Mouse (Mus musculus) Muller cell, postnatal 12 days (primary cell): ENCODE measurements around the gene Olfr76.
"Not testable (repeated sequence)": the region's sequence is repeated elsewhere in the genome, so short reads cannot be mapped to it uniquely, and the experiment has no call there.

Experiments
- DNase-seq: peaks from one replicate; pipeline ENCODE4 v3.0.0-alpha.2; 2015; ENCODE audit errors: inconsistent ontology term

The Olfr76 gene

DNA sequence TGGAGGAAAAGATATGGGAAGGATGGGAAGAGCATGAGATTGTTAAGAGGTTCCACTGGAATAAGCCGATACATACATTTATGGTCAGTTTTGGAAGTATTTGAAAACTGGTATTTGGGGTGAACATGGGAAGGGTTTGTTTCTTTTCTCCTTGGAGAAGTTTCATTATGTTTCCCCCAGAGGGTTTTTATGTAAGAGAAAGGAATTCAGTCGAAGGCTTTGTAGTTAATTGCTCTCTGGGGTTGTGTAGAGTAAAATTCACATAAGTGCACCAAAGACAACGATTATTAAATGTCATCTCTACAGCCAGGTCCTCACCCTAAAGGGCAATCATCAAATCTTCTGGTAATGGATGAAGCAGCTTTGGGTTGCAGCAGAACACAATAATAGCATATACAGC lies at the start of gene Olfr76:
Olfr76 (minus strand) TSS at position 101 of the 400 bp plus-strand sequence.
- no peak for DNase-seq

DNA sequence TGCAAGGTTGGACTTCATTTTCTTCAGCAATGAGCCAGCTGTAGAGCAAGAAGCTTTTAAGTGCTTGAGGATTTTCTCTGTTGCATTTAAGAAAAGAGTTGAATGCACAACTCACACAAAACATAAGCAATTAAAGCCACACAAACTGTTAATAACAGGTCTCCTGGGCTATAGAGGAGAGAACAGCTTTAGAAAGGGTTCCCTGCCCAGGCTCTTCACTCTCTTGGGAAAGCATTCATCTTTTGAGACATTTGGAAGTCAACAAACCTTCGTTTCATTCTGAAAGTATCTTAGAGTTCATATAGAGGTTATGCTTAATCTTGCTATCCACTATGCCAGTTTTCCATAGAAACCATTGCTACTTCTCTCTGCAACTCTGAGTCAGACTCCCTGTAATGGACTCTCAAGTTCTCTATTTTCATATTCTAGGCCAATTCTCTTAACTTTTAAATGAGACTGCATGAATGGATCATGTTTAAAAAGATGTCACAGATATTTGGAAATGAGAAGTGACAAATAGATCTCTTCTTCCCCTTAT lies 47.1 kb upstream of the Olfr76 start, which contains the start of gene Olfr1555-ps1:
Olfr1555-ps1 (minus strand) TSS at position 51 of the 538 bp plus-strand sequence.
- DNase-seq = not testable (repeated sequence)

DNA sequence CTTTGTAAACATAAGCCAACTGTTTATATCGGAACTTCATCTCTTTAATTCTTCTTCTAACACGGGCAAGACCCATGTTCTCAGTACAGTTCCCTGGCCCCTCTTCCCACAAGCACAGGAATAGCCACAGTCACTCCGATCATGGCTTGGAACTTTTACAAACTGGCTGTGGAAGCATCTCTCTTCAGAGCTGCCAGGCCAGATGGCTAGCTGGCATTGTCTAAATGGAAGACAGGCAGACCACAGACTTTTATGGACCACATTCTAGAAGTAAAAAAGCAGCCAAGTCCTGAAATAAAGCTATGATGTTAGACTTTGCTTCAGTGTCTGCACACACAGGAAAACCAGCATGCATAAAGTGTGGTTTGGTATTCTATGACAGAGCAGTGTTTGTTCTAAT lies 22.4 kb upstream of the Olfr76 start:
- DNase-seq = peak; percentile 79

DNA sequence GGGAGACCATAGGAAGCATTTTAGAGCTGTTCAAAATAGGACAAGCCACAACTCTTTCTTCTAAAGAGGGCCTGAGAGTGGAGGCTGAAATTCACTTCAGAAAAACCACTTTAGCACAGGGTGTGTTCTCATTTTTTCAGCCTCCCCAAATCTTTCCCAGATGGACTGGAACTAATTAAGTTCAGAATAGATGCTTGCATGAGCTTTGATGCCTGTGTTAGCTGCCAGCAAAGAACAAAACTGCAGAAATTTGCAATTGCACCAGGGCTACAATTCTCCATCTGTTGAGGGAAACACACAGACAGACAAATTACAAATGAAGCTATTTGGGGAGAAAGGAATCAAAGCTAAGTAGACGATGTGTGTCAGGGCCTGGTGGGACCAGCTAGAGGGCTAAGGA lies 20.4 kb upstream of the Olfr76 start:
- DNase-seq = peak; percentile 46

DNA sequence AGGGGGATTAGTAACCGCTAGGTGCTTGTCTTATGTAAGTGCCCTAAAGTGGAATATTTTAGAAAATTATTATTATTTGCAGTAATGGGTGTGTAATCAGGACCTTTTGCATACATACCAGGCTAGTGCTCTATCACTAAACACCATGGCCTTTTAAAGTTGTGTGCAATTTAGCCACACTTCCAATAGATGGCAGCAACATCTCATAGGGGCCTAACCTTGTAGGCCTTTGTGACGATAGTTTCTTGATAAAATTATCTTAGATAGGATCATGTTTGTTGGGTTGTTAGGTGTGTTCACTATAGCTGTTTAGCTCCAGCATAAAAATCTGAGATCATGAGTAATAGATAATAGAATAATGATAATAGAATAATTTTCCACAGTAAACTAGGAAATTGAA lies 11.3 kb upstream of the Olfr76 start:
- peak; percentile 29 for DNase-seq

DNA sequence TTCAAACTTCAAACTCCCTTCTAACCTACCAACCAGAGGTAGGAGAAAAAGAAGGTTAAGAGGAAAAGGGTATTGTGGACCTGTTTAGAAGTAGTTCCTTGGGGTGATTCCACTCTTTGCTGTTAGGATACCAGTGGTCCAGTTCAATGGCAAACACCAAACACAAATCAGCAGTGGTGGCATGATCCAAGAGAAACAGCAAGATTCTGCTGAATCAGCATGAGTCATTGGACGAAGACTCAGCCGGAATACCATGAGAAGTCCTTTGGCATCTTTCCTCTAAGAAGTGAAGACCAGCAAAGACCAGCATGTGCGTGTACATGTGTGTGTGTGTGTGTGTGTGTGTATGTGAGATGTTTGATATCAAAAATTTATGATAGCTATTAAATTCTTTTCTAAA lies 6.5 kb downstream of the Olfr76 start:
- DNase-seq = no peak

DNA sequence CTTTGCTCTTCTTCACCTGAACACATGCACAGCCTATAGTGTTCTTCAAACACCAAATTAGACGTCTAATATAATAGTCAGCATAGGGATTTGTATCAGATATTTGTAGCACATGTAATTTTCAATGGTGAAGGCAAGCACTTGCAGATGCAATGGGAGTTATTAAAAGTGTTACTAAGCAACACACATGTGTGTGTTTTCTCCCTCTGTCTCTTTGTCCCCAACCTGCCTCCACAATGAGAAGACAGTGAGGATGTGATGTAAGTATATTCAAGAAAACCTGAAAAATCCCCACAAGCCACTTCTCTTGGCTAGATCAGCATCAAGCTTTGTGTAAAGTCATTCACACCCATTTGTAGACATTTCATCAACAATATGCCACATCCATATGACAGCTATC lies 7.2 kb downstream of the Olfr76 start, which contains the start of gene Olfr1428:
Olfr1428 (minus strand) TSS at position 101 of the 400 bp plus-strand sequence.
- no peak for DNase-seq

DNA sequence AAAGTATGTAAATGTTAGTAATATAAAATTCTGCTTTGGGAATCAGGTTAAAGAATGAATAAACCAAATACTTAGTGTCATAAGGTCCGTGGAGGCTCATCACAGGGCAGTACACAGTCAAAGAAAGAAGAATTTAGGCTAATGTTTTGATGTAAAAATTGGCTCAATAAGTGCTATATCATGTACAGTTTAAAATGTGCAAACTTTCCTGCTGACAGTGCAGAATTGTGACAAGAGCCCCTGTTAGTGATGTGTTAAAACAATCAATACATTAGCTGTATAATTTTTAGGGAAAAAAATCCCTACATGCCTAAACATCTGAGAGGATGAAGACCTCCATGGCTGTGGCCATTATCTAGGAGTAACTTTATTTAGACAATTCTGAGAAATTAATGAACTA lies 9.2 kb downstream of the Olfr76 start:
- DNase-seq = no peak

DNA sequence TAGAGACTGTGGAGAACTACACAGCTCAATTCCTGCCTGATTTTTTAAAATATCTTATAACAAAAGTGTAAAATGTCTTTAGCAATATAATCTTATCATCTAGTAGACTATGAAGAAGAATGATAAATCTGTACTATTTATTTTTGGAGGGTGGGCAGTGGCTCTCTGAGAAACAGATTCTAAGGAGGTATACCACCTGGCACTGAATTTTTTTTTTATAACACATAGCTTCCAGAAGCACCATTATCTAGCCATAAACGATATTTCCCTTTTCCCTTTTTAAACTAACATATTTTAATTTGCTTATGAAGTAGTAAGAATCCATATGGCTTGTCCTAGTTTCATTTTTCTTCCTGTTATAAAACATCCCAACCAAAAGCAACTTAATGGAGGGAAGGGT lies 18.5 kb downstream of the Olfr76 start:
- no peak for DNase-seq

DNA sequence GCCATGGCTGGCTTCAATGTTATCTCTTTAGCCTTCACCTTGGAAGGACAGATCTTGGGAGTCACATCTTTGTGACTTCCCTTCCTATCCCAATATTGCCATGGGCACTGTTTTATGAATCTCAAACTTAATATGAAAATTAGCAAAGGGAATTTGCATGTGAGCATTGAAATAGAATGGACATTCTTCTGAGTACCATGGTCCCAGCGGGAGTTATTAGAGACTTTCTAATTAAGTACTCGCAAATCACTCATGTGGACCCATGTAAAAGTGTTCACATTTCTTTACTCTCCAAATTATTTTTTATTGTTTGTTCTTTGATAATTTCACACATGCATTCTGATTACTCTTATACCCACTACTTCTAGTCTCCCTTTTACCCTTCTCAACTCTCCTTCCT lies 19.8 kb downstream of the Olfr76 start, which contains the start of gene Olfr1427:
Olfr1427 (minus strand) TSS at position 101 of the 400 bp plus-strand sequence.
- DNase-seq = no peak

DNA sequence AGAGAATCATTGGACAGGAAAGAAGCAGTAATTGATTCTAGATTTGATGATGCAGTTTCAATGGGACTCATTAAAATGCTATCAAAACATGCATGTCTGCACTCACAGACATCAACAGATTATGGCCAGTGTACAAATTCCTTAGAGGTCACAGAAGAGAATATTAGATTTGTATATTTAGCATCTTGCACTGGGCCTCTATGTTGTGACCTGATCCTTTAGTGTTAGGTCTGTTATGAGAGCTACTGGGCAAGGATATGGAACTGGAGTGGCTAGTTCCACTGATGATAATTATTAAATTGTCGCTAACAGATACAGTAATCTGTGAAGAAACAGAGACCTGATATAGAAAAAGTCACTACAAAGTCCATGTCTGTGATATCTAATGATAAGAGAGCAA lies 31.1 kb downstream of the Olfr76 start, which contains the start of gene Olfr1426:
Olfr1426 (minus strand) TSS at position 101 of the 400 bp plus-strand sequence.
- no peak for DNase-seq

DNA sequence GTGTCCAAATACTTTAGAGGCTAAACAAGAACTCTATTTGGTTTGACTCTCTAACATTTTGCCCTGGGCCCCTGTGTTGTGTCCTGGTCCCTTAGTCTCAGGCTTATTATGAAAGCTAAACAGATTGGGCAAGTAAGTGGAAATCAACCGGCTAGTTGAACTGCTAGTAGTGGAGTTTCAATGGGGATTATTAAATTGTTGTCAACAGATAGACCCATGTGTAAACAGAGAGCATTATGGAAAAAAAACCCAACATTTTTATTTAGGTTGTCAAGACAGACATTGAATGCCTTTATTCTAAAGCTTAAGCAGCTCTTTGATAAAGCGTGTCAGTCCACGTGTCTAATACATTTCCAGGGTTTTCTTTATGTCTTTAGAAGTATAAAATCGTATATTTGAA lies 45.4 kb downstream of the Olfr76 start, which contains the start of gene Olfr1425:
Olfr1425 (minus strand) TSS at position 101 of the 400 bp plus-strand sequence.
- DNase-seq = not testable (repeated sequence)

DNA sequence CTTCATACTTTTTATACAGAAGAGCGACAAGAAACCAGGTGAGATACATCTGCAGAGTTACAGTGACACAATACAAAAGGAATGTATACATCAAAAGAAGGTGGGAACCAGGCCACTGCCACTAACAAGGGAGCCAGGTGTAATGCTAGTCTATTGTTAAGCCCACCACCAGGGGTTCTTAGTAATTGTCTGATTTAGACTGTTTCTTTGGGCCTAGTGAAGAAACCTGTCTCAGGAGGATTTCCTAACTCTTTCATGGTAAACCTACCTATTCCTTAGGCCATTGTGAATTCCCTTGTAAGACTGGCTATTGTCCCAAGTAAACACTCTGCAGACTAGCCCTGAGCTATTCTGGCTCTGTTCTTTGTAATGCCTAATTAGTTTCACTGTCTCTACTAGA lies 53.5 kb downstream of the Olfr76 start:
- DNase-seq = not testable (repeated sequence)
